Mouse (Mus musculus) MEL (cell line): ENCODE measurements around the gene Sp2. TPM values are rescaled to one million over a fixed set of nuclear protein-coding genes. Genes with fewer than 3 reads are reported as not detected.

ENCODE experiments used
- DNase-seq: peaks from one replicate; pipeline ENCODE4 v3.0.0; 2011; ENCODE audit warnings: low read depth, low spot score
- H3K27ac ChIP-seq: 2 replicates; pipeline ENCODE4 v1.5.1; 2012; ENCODE audit warnings: low read depth, mild to moderate bottlenecking, control low read depth, low read length, moderate library complexity; ENCODE audit not compliant: control insufficient read depth
- H3K27me3 ChIP-seq, 2 experiments: fragments of 150-350 bp in 1 of 2; sonication (generic) in 1 of 2; 2 replicates each; pipeline ENCODE4 v1.6.1; 2012; ENCODE audit warnings: low read length in 2 of 2, mild to moderate bottlenecking in 2 of 2, improper control_type of control experiment in 1 of 2, moderate library complexity in 1 of 2; ENCODE audit not compliant: insufficient read depth in 2 of 2, control insufficient read depth in 1 of 2
- H3K36me3 ChIP-seq, 2 experiments: 2 replicates each; pipeline ENCODE4 v1.6.1; 2012 to 2014; ENCODE audit warnings: low read length in 2 of 2, improper control_type of control experiment in 1 of 2, inconsistent platforms in 1 of 2, mild to moderate bottlenecking in 1 of 2; ENCODE audit not compliant: insufficient read depth in 2 of 2, control insufficient read depth in 1 of 2
- H3K4me1 ChIP-seq, 2 experiments: fragments of 150-350 bp in 1 of 2; sonication (generic) in 1 of 2; 2 replicates each; pipeline ENCODE4 v1.6.1; 2012; ENCODE audit warnings: low read length in 2 of 2, improper control_type of control experiment in 1 of 2, mild to moderate bottlenecking in 1 of 2; ENCODE audit not compliant: insufficient read depth in 2 of 2, control insufficient read depth in 1 of 2
- H3K4me3 ChIP-seq, 2 experiments: fragments of 150-350 bp in 1 of 2; sonication (generic) in 1 of 2; 2 replicates each; pipeline ENCODE4 v1.5.1; 2012; ENCODE audit warnings: low read depth in 2 of 2, low read length in 2 of 2, mild to moderate bottlenecking in 2 of 2, moderate library complexity in 2 of 2, control low read depth in 1 of 2, improper control_type of control experiment in 1 of 2; ENCODE audit not compliant: control insufficient read depth in 1 of 2, insufficient read depth in 1 of 2
- H3K79me2 ChIP-seq: 2 replicates; pipeline ENCODE4 v1.6.1; 2012; ENCODE audit warnings: mild to moderate bottlenecking, low read length, moderate library complexity; ENCODE audit not compliant: control insufficient read depth, poor library complexity, insufficient read depth
- H3K9ac ChIP-seq: 2 replicates; pipeline ENCODE4 v1.6.1; 2012; ENCODE audit warnings: low read depth, mild to moderate bottlenecking, control low read depth, low read length, moderate library complexity; ENCODE audit not compliant: control insufficient read depth, poor library complexity, severe bottlenecking
- H3K9me3 ChIP-seq: fragments of 150-350 bp; sonication (generic); replicated peaks from 2 replicates; pipeline ENCODE4 v1.6.1; 2012; ENCODE audit warnings: mild to moderate bottlenecking, low read length, improper control_type of control experiment, moderate library complexity; ENCODE audit not compliant: insufficient read depth
- BHLHE40 ChIP-seq: IDR thresholded peaks from 2 replicates; pipeline ENCODE4 v1.6.1; 2012; ENCODE audit warnings: low read depth, mild to moderate bottlenecking, inconsistent platforms, low read length, improper control_type of control experiment, borderline replicate concordance
- CHD1 ChIP-seq: IDR thresholded peaks from 2 replicates; pipeline ENCODE4 v1.6.1; 2012; ENCODE audit warnings: low read depth, mild to moderate bottlenecking, inconsistent platforms, low read length, improper control_type of control experiment
- CHD2 ChIP-seq: IDR thresholded peaks from 2 replicates; pipeline ENCODE4 v1.6.1; 2011; ENCODE audit warnings: low read length, improper control_type of control experiment
- CTCF ChIP-seq, 3 experiments: IDR thresholded peaks in 2 of 3; conservative IDR thresholded peaks in 1 of 3; 2 replicates each; pipeline ENCODE4 v1.5.1; 2011 to 2012; ENCODE audit warnings: low read length in 3 of 3, low read depth in 2 of 3, mild to moderate bottlenecking in 2 of 3, improper control_type of control experiment in 1 of 3, inconsistent platforms in 1 of 3, mixed read lengths in 1 of 3, moderate library complexity in 1 of 3; ENCODE audit not compliant: control insufficient read depth in 1 of 3, insufficient read depth in 1 of 3, poor library complexity in 1 of 3, severe bottlenecking in 1 of 3
- ELF1 ChIP-seq: IDR thresholded peaks from 2 replicates; pipeline ENCODE4 v1.6.1; 2014; ENCODE audit warnings: low read depth, mild to moderate bottlenecking, inconsistent platforms, low read length, improper control_type of control experiment, moderate library complexity
- EP300 ChIP-seq, 2 experiments: IDR thresholded peaks; 2 replicates each; pipeline ENCODE4 v1.6.1; 2011; ENCODE audit warnings: improper control_type of control experiment in 2 of 2, low read length in 2 of 2, low read depth in 1 of 2, mild to moderate bottlenecking in 1 of 2
- ETS1 ChIP-seq: IDR thresholded peaks from 2 replicates; pipeline ENCODE4 v1.6.1; 2012; ENCODE audit warnings: low read depth, mild to moderate bottlenecking, inconsistent platforms, low read length, improper control_type of control experiment, moderate library complexity
- GATA1 ChIP-seq: IDR thresholded peaks from 2 replicates; pipeline ENCODE4 v1.6.1; 2011; ENCODE audit warnings: low read depth, low read length, improper control_type of control experiment
- MEF2A ChIP-seq: IDR thresholded peaks from 2 replicates; pipeline ENCODE4 v1.6.1; 2014; ENCODE audit warnings: low read depth, mild to moderate bottlenecking, inconsistent platforms, low read length, improper control_type of control experiment; ENCODE audit not compliant: poor library complexity, insufficient replicate concordance, severe bottlenecking; ENCODE audit errors: extremely low read depth
- NRF1 ChIP-seq: IDR thresholded peaks from 2 replicates; pipeline ENCODE4 v1.6.1; 2014; ENCODE audit warnings: low read depth, mild to moderate bottlenecking, inconsistent platforms, low read length, improper control_type of control experiment, moderate library complexity; ENCODE audit not compliant: poor library complexity, insufficient read depth, severe bottlenecking
- POLR2A ChIP-seq, 2 experiments: IDR thresholded peaks; 2 replicates each; pipeline ENCODE4 v1.6.1; 2011 to 2012; ENCODE audit warnings: low read length in 2 of 2, mild to moderate bottlenecking in 2 of 2, control low read depth in 1 of 2, improper control_type of control experiment in 1 of 2, low read depth in 1 of 2, moderate library complexity in 1 of 2; ENCODE audit not compliant: control insufficient read depth in 1 of 2, insufficient read depth in 1 of 2, poor library complexity in 1 of 2
- RCOR1 ChIP-seq: IDR thresholded peaks from 2 replicates; pipeline ENCODE4 v1.6.1; 2012; ENCODE audit warnings: low read depth, mild to moderate bottlenecking, inconsistent platforms, low read length, improper control_type of control experiment
- SIN3A ChIP-seq: IDR thresholded peaks from 2 replicates; pipeline ENCODE4 v1.6.1; 2012; ENCODE audit warnings: low read length, improper control_type of control experiment, inconsistent platforms
- TAL1 ChIP-seq: IDR thresholded peaks from 2 replicates; pipeline ENCODE4 v1.6.1; 2012; ENCODE audit warnings: mild to moderate bottlenecking, inconsistent platforms, low read length, moderate library complexity, mixed read lengths
- USF2 ChIP-seq, 2 experiments: IDR thresholded peaks; 2 replicates each; pipeline ENCODE4 v1.6.1; 2011 to 2012; ENCODE audit warnings: improper control_type of control experiment in 2 of 2, low read length in 2 of 2, borderline replicate concordance in 1 of 2, inconsistent platforms in 1 of 2, low read depth in 1 of 2, mild to moderate bottlenecking in 1 of 2; ENCODE audit not compliant: insufficient read depth in 1 of 2
- ZNF384 ChIP-seq: IDR thresholded peaks from 2 replicates; pipeline ENCODE4 v1.6.1; 2012; ENCODE audit warnings: low read depth, mild to moderate bottlenecking, inconsistent platforms, low read length, improper control_type of control experiment
- polyA plus RNA-seq, 2 experiments: library from polyadenylated mRNA; stranded (reverse) in 1 of 2; unstranded in 1 of 2; fragments of >175 nt in 1 of 2; fragments of >200 nt in 1 of 2; gene quantifications; 2 replicates each; pipeline versions ENCODE4 v1.2.1 to v1.2.4; 2012; ENCODE audit warnings: low replicate concordance in 2 of 2, low read depth in 1 of 2; ENCODE audit not compliant: insufficient read length in 2 of 2, insufficient read depth in 1 of 2, missing spikeins in 1 of 2
- total RNA-seq: library from RNA; depleted of rRNA; stranded (reverse); fragments of 300-350 nt; gene quantifications from 2 replicates; pipeline ENCODE4 v1.2.3, GENCODE M21; 2012

Gene Sp2
- total and polyA plus RNA-seq, 3 experiments, result 1.4 to 20.3 TPM; not detected in 1

GRCm38 (mm10) chr11:96952896-96953295 lies 29.9 kb downstream of the Sp2 start:
- peaks cover 13% of the 10 kb centered on the region; the same call in 1 of the 2 replicates for H3K79me2 ChIP-seq
- H3K27me3 ChIP-seq, result no peaks in the 10 kb centered on the region
- H3K27ac ChIP-seq, result no peak overlapping the region
- no peak for DNase-seq
- no peak overlapping the region for H3K4me3 ChIP-seq
- no peak overlapping the region for H3K9ac ChIP-seq
- H3K4me1 ChIP-seq, result peaks cover 27 to 51% of the 10 kb centered on the region in 2 experiments
- H3K36me3 ChIP-seq, result peaks cover 34 to 55% of the 10 kb centered on the region in 2 experiments
- no peak for TF ChIP-seq GATA1
- no peak for TF ChIP-seq ELF1
- no peak for TF ChIP-seq TAL1
- TF ChIP-seq RCOR1, result no peak
- TF ChIP-seq MEF2A, result no peak
- TF ChIP-seq CTCF (IDR thresholded peaks at IDR 0.05 in 2 of 3, conservative IDR thresholded peaks at IDR 0.05 in 1 of 3; ENCODE audit: control insufficient read depth in 1 of 3, insufficient read depth in 1 of 3, low read depth in 2 of 3, low read length in 3 of 3, poor library complexity in 1 of 3, severe bottlenecking in 1 of 3), result no peak
- no peak for TF ChIP-seq ZNF384
- no peak for TF ChIP-seq CHD1
- TF ChIP-seq CHD2, result no peak
- no peak for TF ChIP-seq EP300 (IDR thresholded peaks at IDR 0.05; ENCODE audit: low read depth in 1 of 2, low read length in 2 of 2)
- TF ChIP-seq BHLHE40, result no peak
- no peak for TF ChIP-seq ETS1
- TF ChIP-seq, all 39 proteins: peak for 0
- no peaks in the 10 kb centered on the region for H3K9me3 ChIP-seq

GRCm38 (mm10) chr11:96952426-96952825 lies 30.3 kb downstream of the Sp2 start:
- TF ChIP-seq USF2 (IDR thresholded peaks at IDR 0.05; ENCODE audit: borderline replicate concordance in 1 of 2, insufficient read depth in 1 of 2, low read depth in 1 of 2, low read length in 2 of 2) (no peak), NRF1 (no peak), GATA1 (no peak), POLR2A (IDR thresholded peaks at IDR 0.05; ENCODE audit: control insufficient read depth in 1 of 2, insufficient read depth in 1 of 2, low read depth in 1 of 2, low read length in 2 of 2, poor library complexity in 1 of 2) (peak in 1 of 2 experiments; percentile 39; a peak in 2 of 4 replicates), SIN3A (no peak)
- no peaks in the 10 kb centered on the region for H3K9me3 ChIP-seq
- H3K9ac ChIP-seq, result no peak overlapping the region
- no peaks in the 10 kb centered on the region for H3K27me3 ChIP-seq
- no peak overlapping the region for H3K27ac ChIP-seq
- peaks cover 13% of the 10 kb centered on the region; the same call in 1 of the 2 replicates for H3K79me2 ChIP-seq
- H3K36me3 ChIP-seq, result peaks cover 34 to 59% of the 10 kb centered on the region in 2 experiments
- peaks cover 30 to 54% of the 10 kb centered on the region in 2 experiments for H3K4me1 ChIP-seq
- H3K4me3 ChIP-seq, result no peak overlapping the region
- no peak for DNase-seq
